In genomic region chr2:38584514-38585378, GRCm38 (mm10) we compare ENCODE assay signal across 8 mouse cellular contexts. TPM values are rescaled to one million over a fixed set of nuclear protein-coding genes. Genes with fewer than 3 reads are reported as not detected.
DNase-seq lines count a peak whose midpoint lies in the region; ATAC-seq lines count a peak whose summit lies in the region.
"Had no signal": no experiment of that assay in that cellular context is flagged by ENCODE, and none has a peak within 500 bp of the region (broad histone marks: within the 10 kb centered on the region; RNA-seq: fewer than 3 reads in every experiment).

No protein-coding gene starts in this region.

- H3K27ac ChIP-seq in forebrain, embryonic 12.5 days = peak overlapping the region; percentile 95

- DNase-seq in right cerebral cortex, postnatal 14 days = peak; percentile 40
- DNase-seq in right cerebral cortex, postnatal 25 days = no peak
- peak; percentile 51 for DNase-seq in mesoderm, embryonic 11.5 days (ENCODE audit: low read depth, low spot score)
- DNase-seq in frontal cortex, postnatal 36 days (ENCODE audit: low spot score in 2 of 2) = no peak
- no peak for DNase-seq in lung, postnatal 10 days
- DNase-seq: cerebellum, adult 11-12 months had no signal

- H3K4me2 ChIP-seq in forebrain, embryonic 12.5 days = peak overlapping the region; percentile 31

- H3K27me3 ChIP-seq in forebrain, embryonic 12.5 days = no peaks in the 10 kb centered on the region

- H3K36me3 ChIP-seq in forebrain, embryonic 12.5 days (replicated peaks) = peaks cover 49% of the 10 kb centered on the region

- WGBS in forebrain, embryonic 12.5 days = 6% methylated on average over 13 of the region's 13 CpGs

- no peaks in the 10 kb centered on the region for H3K9me3 ChIP-seq in forebrain, embryonic 12.5 days

- ATAC-seq in forebrain, embryonic 12.5 days (ENCODE audit: low FRiP score) = peak; percentile 80
- no peak for ATAC-seq in granulocyte monocyte progenitor cell, adult 5-6 weeks (replicated peaks; ENCODE audit: poor library complexity, severe bottlenecking)

- H3K4me3 ChIP-seq in forebrain, embryonic 12.5 days (replicated peaks) = no peak overlapping the region

- peaks cover 56% of the 10 kb centered on the region for H3K4me1 ChIP-seq in forebrain, embryonic 12.5 days

- 0 out of 2 replicates have a peak overlapping the region, but pooled peaks have one; percentile 25 for H3K9ac ChIP-seq in forebrain, embryonic 12.5 days

RNA-seq across cellular contexts. Expression of gene Psmb7, which starts 59.1 kb away (rescaled TPM):
- 294 and 303 TPM in 2 replicates for polyA plus RNA-seq in forebrain, embryonic 12.5 days (2016; fragmentation: Nextera tagmentation; extraction: Ambion mirVana)
- 171 and 174 TPM in 2 replicates for total RNA-seq in granulocyte monocyte progenitor cell, adult 5-6 weeks (2014; fragmentation: Nextera tagmentation)
- total RNA-seq in granulocyte monocyte progenitor cell, adult 5-6 weeks (2017) = 303 and 314 TPM in 2 replicates

Comparison
In these comparisons a context has a peak if more than half of its experiments do, and no peak if none do; other contexts are left out.
1. DNase-seq: peak in right cerebral cortex, postnatal 14 days (single experiment) and mesoderm, embryonic 11.5 days (single experiment); none in right cerebral cortex, postnatal 25 days (single experiment), frontal cortex, postnatal 36 days (0 of 2) and lung, postnatal 10 days (single experiment).